Mouse (Mus musculus) hindbrain, embryonic 15.5 days (tissue): ENCODE data around the gene Odc1. TPM values are rescaled to one million over a fixed set of nuclear protein-coding genes. Genes with fewer than 3 reads are reported as not detected.
A peak's percentile ranks its signal among the peaks of the same experiment; 100 is the strongest.

Experiments
- ATAC-seq: fragments of 200-750 bp; cut with Nextera tagmentation; 2 replicates; pipeline ENCODE4 v1.8.0; 2017; ENCODE audit warnings: low read depth, moderate number of reproducible peaks, moderate TSS enrichment; ENCODE audit not compliant: low FRiP score
- H3K27ac ChIP-seq: fragments of 300-500 bp; sonication (generic); replicated peaks from 2 replicates; pipeline ENCODE4 v1.5.1; 2015; ENCODE audit warnings: mild to moderate bottlenecking, inconsistent platforms
- H3K27me3 ChIP-seq: fragments of 300-500 bp; sonication (generic); 2 replicates; pipeline ENCODE4 v1.6.1; 2015; ENCODE audit warnings: control low read depth, inconsistent platforms
- H3K36me3 ChIP-seq: fragments of 300-500 bp; sonication (generic); 2 replicates; pipeline ENCODE4 v1.6.1; 2015; ENCODE audit warnings: control low read depth, inconsistent platforms
- H3K4me1 ChIP-seq: fragments of 300-500 bp; sonication (generic); replicated peaks from 2 replicates; pipeline ENCODE4 v1.6.1; 2015; ENCODE audit warnings: control low read depth, inconsistent platforms
- H3K4me2 ChIP-seq: fragments of 300-500 bp; sonication (generic); 2 replicates; pipeline ENCODE4 v1.6.1; 2015; ENCODE audit warnings: moderate library complexity, mild to moderate bottlenecking, inconsistent platforms
- H3K4me3 ChIP-seq: fragments of 300-500 bp; sonication (generic); 2 replicates; pipeline ENCODE4 v1.5.1; 2015; ENCODE audit warnings: mild to moderate bottlenecking, inconsistent platforms
- H3K9ac ChIP-seq: fragments of 300-500 bp; sonication (generic); 2 replicates; pipeline ENCODE4 v1.6.1; 2015; ENCODE audit warnings: inconsistent platforms
- H3K9me3 ChIP-seq: fragments of 300-500 bp; sonication (generic); 2 replicates; pipeline ENCODE4 v1.6.1; 2016; ENCODE audit warnings: control low read depth, inconsistent platforms
- WGBS: fragments of 180-500 bp; shearing (Covaris S2); methylation state at CpG from one replicate; pipeline ENCODE4 v1.1.7; 2015; 5-methylcytosine and 5-hydroxymethylcytosine counted together
- polyA plus RNA-seq: library from polyadenylated mRNA; unstranded; fragments of >200 nt; fragmentation: Nextera tagmentation; extraction: Ambion mirVana; gene quantifications from 2 replicates; pipeline ENCODE4 v1.2.1, GENCODE M21; 2015

Gene Odc1
- polyA plus RNA-seq, 1 experiment from 2014 or later = 134 TPM

DNA sequence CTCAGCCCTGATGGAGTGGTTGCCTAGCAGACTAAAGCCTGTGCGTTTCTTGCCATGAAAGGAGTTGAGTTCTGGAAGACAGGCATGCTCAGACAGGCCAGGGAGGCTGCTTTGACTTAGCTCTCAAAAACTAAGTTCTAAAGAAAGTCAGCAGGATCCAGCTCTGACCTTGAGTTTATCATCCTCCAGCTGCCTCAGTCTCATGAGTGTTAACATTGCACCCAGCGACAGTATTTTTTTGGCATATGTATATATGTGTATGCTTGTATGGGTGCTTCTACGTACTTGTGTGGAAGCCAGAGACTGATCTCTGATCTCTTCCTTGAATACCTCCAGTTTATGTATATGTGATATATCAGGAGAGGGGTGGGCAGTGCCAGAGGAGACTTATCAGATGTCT lies 7.8 kb downstream of the Odc1 start:
- Histone ChIP-seq H3K27ac (no peak overlapping the region), H3K4me2 (no peak overlapping the region), H3K4me3 (no peak overlapping the region), H3K9me3 (no peaks in the 10 kb centered on the region), H3K4me1 (peaks cover 10% of the 10 kb centered on the region), H3K36me3 (peaks cover 28% of the 10 kb centered on the region), H3K9ac (no peak overlapping the region), H3K27me3 (no peaks in the 10 kb centered on the region)
- WGBS = 80% methylated on average over 3 of the region's 3 CpGs
- ATAC-seq = no peak

DNA sequence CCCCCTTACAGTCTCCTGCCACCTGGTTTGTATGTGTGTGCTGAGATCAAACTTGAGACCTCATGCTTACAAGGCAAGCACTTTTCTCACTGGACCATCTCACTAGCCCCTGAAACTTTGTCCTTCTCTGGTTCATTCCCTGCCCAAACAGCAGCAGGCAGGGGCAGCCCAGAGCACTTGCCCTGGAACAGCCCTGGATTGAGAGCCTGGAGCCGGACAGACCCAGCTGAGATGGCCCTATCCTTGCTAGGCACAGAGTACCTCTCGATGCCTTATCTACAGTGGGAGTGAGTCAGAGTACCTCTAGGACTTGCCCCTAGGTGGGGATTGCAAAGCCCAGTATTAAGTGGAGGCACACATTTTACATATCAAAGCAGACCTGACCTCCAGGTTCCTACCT lies 8.4 kb downstream of the Odc1 start:
- H3K9ac ChIP-seq = no peak overlapping the region
- H3K27ac ChIP-seq = no peak overlapping the region
- no peaks in the 10 kb centered on the region for H3K9me3 ChIP-seq
- 75% methylated on average over 2 of the region's 2 CpGs for WGBS
- no peak for ATAC-seq
- no peaks in the 10 kb centered on the region for H3K27me3 ChIP-seq
- no peak overlapping the region for H3K4me2 ChIP-seq
- peaks cover 14% of the 10 kb centered on the region for H3K4me1 ChIP-seq
- no peak overlapping the region for H3K4me3 ChIP-seq
- H3K36me3 ChIP-seq = peaks cover 24% of the 10 kb centered on the region

DNA sequence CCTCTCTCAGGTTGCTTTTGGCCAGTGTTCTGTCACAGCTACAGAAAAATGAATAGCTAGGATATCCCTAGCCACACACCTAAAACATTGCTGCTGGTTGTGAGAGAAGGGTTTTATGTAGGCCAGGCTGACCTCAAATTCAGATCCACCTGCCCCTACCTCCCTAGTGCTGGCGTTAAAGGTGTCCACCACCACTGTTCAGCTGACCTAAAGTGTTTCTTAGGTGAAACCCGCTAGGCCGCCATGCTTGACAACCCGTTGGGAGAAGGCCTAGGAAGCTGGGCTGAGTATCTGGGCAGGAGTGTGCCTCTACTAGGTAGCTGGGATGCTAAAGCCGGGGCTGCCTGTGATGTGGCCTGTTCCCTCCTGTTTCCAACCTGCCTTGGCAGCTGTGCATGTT lies 9.0 kb downstream of the Odc1 start:
- no peak overlapping the region for H3K27ac ChIP-seq
- no peaks in the 10 kb centered on the region for H3K27me3 ChIP-seq
- WGBS = 84% methylated on average over 5 of the region's 5 CpGs
- peaks cover 24% of the 10 kb centered on the region for H3K36me3 ChIP-seq
- H3K4me3 ChIP-seq = no peak overlapping the region
- no peak overlapping the region for H3K9ac ChIP-seq
- H3K4me2 ChIP-seq = no peak overlapping the region
- H3K9me3 ChIP-seq = no peaks in the 10 kb centered on the region
- peaks cover 19% of the 10 kb centered on the region for H3K4me1 ChIP-seq
- ATAC-seq = no peak

DNA sequence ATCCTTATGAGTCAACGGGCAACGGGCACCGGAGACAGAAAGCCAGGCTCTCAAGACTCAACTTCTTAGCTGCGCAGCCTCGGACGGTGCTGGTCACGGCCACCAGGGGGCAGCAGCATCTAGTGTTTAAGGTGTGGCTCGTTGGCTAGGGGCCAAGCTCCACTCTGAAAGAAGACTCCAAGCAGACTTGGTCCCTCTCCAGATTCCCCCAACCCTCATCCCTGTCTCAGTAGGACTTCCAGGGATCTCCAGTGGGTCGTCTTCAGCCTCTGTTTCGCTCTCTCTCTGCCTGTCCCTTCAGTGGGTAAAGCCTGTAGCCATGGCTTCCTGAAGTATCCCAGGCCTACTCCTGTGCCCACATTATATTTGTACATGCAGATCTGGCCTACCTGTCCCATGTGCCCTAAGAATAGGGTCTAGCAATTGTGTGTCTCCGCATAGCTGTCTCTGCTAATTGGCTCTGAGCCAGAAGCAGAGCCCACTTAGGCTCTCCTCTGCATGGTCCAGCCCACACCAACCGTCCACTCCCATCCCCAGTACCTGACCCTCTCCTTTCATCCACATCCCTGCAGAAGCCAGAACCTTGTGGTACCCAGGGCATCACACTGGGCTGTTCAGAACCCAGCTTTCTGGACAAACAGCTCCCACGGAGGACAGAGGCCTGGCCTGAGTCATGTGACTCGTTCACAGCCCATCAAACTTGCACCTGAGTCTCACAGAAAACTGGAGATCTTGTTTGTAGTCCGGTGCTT lies 9.8 kb downstream of the Odc1 start:
- H3K9me3 ChIP-seq = no peaks in the 10 kb centered on the region
- WGBS = 33% methylated on average over 15 of the region's 15 CpGs
- no peaks in the 10 kb centered on the region for H3K27me3 ChIP-seq
- no peak overlapping the region for H3K4me2 ChIP-seq
- peak; percentile 12; the same call in 1 of the 2 replicates for ATAC-seq
- H3K4me3 ChIP-seq = no peak overlapping the region
- peaks cover 19% of the 10 kb centered on the region for H3K4me1 ChIP-seq
- peaks cover 18% of the 10 kb centered on the region for H3K36me3 ChIP-seq
- H3K9ac ChIP-seq = no peak overlapping the region
- no peak overlapping the region for H3K27ac ChIP-seq

- 26% methylated on average over 21 of the region's 21 CpGs for WGBS
- Histone ChIP-seq H3K4me3 (peak overlapping the region; percentile 13; the same call in 1 of the 2 replicates), H3K4me1 (peaks cover 19% of the 10 kb centered on the region), H3K27ac (peak overlapping the region; percentile 85), H3K36me3 (peaks cover 3% of the 10 kb centered on the region), H3K9me3 (no peaks in the 10 kb centered on the region), H3K27me3 (no peaks in the 10 kb centered on the region), H3K4me2 (peak overlapping the region; percentile 50), H3K9ac (peak overlapping the region; percentile 22; the same call in 1 of the 2 replicates)
- peak; percentile 71 for ATAC-seq
These were observed 12.1 kb downstream of the Odc1 start for GRCm38 (mm10) chr12:17556430-17557343.

DNA sequence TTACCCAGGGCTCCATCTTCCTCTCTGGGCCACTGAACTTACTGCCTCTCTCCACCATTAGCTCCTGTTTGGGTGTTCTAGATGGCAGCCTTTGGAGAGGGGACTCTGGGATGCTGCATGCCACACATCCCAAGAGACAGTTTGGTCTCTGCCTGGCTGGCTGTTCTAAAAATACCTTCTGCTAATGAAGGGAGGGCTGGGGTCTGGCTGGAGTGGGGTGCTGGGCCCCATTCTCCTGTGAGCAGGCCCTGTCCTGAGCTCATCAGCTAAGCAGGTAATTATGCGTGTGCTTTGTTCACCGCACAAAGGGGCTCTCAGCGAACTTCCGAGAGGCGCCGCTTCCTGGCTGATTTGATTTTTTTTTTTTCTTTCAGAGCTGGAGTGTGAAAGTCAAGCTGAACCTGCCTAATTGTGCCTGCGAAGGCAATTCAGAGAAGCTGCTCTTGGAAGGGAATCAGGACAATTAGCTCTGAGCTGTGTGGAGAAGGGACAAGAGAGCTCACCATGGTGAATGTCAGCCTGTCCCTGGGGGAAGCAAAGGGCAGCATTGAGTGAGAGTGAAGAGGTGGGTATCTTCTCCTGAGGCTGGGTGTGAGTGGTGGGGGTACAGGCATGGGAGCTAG lies 12.9 kb downstream of the Odc1 start:
- Histone ChIP-seq H3K27me3 (no peaks in the 10 kb centered on the region), H3K27ac (peak overlapping the region; percentile 85), H3K4me3 (peak overlapping the region; percentile 13; the same call in 1 of the 2 replicates), H3K9me3 (no peaks in the 10 kb centered on the region), H3K36me3 (no peaks in the 10 kb centered on the region), H3K9ac (peak overlapping the region; percentile 22; the same call in 1 of the 2 replicates), H3K4me2 (peak overlapping the region; percentile 50), H3K4me1 (peaks cover 19% of the 10 kb centered on the region)
- peak; percentile 72 for ATAC-seq
- 3% methylated on average over 7 of the region's 7 CpGs for WGBS

- ATAC-seq = peak; percentile 65
- H3K9ac ChIP-seq = no peak overlapping the region
- WGBS = 27% methylated on average over 2 of the region's 2 CpGs
- H3K9me3 ChIP-seq = no peaks in the 10 kb centered on the region
- H3K27ac ChIP-seq = peak overlapping the region; percentile 85
- H3K27me3 ChIP-seq = no peaks in the 10 kb centered on the region
- H3K36me3 ChIP-seq = no peaks in the 10 kb centered on the region
- H3K4me2 ChIP-seq = 0 out of 2 replicates have a peak overlapping the region, but pooled peaks have one; percentile 50
- no peak overlapping the region for H3K4me3 ChIP-seq
- peaks cover 19% of the 10 kb centered on the region for H3K4me1 ChIP-seq
These were observed 13.4 kb downstream of the Odc1 start for GRCm38 (mm10) chr12:17557967-17558345.

DNA sequence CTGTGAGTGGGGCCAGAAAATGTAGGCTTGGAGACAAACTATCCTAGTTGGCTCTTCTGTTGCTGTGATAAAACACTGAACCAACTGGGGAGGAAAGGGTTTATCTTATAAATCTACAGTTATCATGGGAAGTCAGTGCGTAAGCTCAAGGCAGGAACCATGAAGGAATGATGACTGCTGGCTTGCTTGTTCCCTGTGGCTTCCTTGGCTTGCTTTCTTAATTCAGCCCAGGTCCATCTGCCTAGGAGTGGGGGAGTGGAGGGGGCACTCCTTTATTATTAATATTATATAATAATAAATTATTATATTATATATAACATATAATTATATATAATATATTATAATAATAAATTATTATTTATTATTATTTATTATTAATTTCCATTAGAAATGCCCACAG lies 17.8 kb downstream of the Odc1 start:
- Histone ChIP-seq H3K36me3 (no peaks in the 10 kb centered on the region), H3K9me3 (no peaks in the 10 kb centered on the region), H3K27me3 (no peaks in the 10 kb centered on the region), H3K9ac (no peak overlapping the region), H3K4me1 (peaks cover 10% of the 10 kb centered on the region), H3K27ac (no peak overlapping the region), H3K4me2 (no peak overlapping the region), H3K4me3 (no peak overlapping the region)
- WGBS = 50% methylated on average over 1 of the region's 1 CpGs
- no peak for ATAC-seq

- Histone ChIP-seq H3K27ac (no peak overlapping the region), H3K27me3 (no peaks in the 10 kb centered on the region), H3K4me1 (no peaks in the 10 kb centered on the region), H3K9me3 (no peaks in the 10 kb centered on the region), H3K4me2 (no peak overlapping the region), H3K9ac (no peak overlapping the region), H3K4me3 (no peak overlapping the region), H3K36me3 (no peaks in the 10 kb centered on the region)
- 93% methylated on average over 3 of the region's 3 CpGs for WGBS
- ATAC-seq = no peak
These were observed 20.9 kb downstream of the Odc1 start for GRCm38 (mm10) chr12:17565393-17566045.

DNA sequence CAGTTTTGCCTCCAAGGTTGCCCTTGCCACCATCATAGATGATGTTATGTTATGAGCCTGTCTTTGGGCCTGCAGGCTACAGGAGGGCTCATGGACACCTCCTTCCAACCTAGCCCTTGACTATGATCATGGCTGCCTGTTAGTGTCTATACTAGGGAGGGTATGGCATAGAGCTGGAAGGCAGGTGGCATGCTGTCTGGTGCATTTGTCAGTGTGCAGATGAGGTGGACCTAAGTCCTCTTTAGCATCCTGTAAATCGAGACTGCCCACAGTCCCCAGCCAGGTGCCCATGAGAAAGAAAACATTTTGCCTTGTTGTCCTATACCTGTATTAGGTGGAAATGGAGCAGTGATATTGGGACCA lies 21.4 kb downstream of the Odc1 start:
- Histone ChIP-seq H3K4me1 (no peaks in the 10 kb centered on the region), H3K9ac (no peak overlapping the region), H3K4me2 (no peak overlapping the region), H3K9me3 (no peaks in the 10 kb centered on the region), H3K36me3 (no peaks in the 10 kb centered on the region), H3K4me3 (no peak overlapping the region), H3K27ac (no peak overlapping the region), H3K27me3 (no peaks in the 10 kb centered on the region)
- 85% methylated on average over 1 of the region's 1 CpGs for WGBS
- no peak for ATAC-seq

GRCm38 (mm10) chr12:17568564-17568963 lies 24.0 kb downstream of the Odc1 start:
- Histone ChIP-seq H3K36me3 (no peaks in the 10 kb centered on the region), H3K4me2 (no peak overlapping the region), H3K4me1 (no peaks in the 10 kb centered on the region), H3K9ac (no peak overlapping the region), H3K9me3 (no peaks in the 10 kb centered on the region), H3K27me3 (no peaks in the 10 kb centered on the region), H3K27ac (no peak overlapping the region), H3K4me3 (no peak overlapping the region)
- WGBS = 88% methylated on average over 10 of the region's 10 CpGs
- ATAC-seq = no peak
